Mouse (Mus musculus): ENCODE results near the gene Omg.

Omg gene

DNA sequence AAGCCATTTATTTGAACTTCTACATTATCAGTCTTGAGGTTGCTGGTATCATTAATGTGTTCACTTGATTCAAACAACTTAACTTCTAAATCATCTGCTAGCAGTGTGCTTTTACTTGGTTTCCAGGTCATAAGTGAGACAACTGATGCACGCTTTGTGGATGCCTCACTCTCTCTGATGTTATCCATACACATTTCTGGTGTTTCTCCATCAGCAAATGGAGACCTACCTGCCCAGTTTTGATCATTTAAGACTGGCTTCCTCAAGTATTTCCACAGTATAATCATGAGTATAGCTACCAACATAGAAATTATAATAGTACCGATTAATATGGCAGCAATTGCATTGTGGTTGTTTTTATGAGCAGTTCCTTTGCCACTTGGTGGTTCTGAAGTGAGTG lies 11.9 kb upstream of the Omg start:
- DNase-seq (ENCODE audit: low read depth, low spot score), result no peak

DNA sequence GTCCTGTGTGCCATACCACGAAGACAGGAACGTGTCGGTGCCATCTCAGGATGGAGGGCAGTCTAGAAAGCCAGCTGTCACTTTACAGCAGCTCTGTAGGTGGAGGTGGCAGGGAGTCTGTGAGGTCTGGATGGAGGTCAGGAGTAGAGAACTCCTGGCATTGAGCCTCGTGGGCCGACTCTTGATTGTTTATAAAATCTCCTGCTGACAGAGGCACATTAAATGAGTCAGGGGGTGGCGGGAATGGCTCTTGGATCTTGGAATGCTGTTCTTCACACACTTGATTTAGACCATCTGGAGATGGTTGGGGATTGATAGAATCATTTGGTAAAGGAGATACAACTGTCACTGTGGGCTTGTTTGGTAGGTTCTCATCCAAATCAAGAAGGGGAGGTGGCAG lies 11.4 kb upstream of the Omg start:
- peak; percentile 36 for DNase-seq (ENCODE audit: low read depth, low spot score)

DNA sequence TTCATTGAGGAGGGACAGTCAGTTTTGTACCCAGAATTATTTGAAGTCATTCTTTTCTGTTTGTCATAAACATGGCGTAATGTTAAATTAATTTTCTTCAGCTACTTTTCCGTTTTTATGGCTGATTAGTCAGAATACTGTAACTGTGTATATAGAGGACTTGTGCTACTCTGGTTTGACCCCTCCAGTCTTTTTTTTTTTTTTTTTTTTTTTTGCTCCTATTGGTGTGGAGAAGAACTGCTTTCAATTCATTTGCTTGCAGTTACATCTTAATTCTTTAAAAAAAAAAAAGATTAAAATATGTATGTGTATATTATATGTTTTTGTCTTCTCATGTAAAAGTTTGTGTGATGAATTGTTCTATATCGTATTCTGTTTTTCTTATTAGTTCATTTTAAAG lies 8.1 kb upstream of the Omg start:
- no peak for DNase-seq (ENCODE audit: low read depth, low spot score)

DNA sequence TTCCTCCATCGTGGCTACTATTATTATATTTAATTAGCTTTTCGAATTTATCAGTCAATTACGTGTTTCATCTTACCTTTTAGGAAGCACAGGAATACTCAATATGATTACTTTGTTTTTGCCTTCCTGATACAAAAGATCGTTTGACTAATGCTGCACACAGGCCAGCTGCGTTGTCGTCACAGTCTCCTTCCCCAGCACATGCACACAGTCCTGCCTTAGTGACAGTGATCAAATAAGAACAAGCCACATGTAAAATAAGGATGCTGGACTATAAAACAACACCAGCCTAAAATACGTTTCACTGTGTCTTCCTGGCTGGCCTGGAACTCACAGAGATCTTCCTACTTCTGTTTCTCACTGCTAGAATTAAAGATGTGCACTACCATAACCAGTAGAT lies 622 bp upstream of the Omg start:
- no peak for DNase-seq (ENCODE audit: low read depth, low spot score)

DNA sequence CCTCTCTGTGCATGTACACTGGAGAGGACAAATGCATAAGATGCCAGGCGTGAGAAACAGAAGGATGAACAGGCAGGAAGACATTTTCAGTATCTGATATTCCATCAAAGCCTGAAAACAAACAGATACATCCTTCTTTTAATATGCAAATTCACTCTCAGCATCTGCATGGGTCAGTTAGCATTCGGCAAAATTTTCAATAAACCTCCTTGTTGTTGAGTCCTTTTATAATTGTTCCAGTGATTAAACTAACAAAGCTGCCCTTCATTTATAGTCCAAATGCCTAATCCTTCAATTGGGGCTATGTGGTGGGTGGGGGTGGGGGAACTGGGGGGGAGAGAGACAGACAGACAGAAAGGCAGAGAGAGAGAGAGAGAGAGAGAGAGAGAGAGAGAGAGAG lies 967 bp downstream of the Omg start:
- no peak for DNase-seq (ENCODE audit: low read depth, low spot score)

DNA sequence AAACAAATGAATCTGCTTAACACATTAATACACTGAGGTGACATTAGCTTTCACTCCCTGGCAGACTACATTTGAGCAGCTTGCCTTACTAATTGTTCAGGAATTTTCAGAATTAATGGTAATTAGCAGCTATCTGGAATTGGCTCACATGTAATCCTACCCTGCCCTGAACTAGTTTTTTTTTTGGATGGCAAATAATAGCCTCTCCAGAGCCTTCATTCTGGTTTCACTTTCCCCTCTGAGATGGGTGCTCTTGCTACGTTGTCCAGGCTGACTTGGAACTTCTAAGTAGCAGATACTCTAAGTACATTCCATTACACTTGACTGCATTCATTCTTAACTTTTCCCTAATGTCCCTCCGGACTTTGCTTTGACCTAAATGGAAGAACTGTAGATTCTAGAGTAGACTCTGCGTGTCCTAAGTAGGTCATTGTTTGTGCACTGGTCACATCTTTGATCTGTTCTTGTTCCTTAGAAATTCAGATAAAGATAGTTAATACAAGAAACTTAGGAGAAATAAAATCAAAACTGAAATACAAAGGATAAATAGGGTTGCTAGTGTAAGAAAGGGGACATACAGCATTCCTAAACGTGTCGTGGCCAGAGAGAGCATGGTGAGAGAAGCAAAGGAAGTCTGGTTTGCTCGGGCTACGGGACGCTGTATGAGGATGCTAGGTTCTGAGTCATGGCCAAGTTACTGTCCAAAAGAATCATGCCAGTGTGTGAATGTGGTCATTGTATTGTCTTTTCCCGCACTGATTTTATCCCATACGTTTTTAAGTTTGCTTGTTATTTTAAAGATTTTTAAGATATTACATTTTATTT lies 8.7 kb downstream of the Omg start:
- DNase-seq (ENCODE audit: low read depth, low spot score), result no peak

DNA sequence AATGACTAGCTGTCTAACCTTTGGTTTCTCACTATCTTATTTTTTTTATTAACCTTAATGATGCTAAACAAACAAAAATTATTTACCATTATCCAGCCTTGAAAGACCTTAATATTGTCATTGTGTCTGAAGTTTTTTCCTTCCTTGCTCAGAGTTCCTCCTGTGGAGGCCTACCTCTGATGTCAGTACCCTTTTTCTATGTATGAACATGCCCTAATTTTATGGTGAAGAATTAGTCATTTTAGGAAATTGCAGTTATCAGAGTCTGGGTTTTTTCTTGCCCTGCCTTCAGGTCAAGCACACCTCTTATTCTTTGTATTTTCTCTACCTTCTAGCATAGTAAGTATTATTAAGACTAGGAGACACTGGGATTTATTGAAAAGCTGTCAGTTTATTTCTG lies 19.2 kb downstream of the Omg start:
- DNase-seq (ENCODE audit: low read depth, low spot score), result no peak

DNA sequence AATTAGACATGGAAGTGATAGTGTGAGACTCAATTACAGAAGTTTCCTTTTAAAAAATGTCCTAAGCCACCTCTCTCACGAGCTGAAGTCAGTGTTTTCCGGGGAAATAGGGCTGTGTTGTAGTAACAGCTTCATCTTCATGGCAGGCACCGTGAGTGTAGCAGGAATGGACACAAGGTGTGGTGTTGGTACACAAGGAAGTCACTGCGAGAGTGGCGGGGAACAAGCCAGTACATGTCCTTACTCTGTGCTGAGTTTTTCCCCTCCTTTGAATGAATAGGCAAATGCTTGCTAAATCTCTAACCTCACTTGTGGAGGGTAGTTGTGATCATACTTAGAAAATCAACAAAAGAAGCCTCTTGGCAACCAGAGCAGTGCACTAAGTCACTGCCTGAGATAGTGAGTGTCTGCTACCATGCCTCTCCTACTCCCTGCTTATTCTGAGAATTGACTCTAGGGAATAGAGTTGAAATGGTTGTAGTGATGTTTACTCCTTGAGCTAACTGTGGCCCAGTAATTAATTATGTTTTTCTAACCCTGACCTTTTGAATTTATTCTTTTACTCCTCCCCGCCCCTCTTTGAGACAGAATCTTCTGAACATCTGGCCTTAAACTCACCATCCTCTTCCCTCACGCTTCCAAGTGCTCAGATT lies 19.9 kb downstream of the Omg start:
- no peak for DNase-seq (ENCODE audit: low read depth, low spot score)

DNA sequence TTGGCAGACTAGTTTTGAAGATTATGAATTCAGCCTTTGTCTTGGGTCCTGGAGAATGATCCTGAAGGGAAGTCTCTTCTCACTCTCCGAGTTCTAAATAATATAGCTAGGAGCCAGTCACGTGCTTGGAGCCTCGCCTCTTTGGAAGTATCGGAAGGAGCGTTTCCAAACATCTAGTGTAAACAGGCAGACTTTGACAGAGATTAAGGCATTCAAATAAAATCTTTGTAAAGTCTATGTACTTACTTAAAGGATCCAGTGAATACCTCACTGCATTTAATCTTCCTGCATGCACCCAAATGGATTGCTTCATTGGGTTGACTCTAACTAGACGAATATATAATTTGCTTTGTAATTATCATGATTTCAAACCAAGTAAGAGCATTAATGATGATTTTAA lies 20.5 kb downstream of the Omg start:
- DNase-seq (ENCODE audit: low read depth, low spot score), result no peak

DNA sequence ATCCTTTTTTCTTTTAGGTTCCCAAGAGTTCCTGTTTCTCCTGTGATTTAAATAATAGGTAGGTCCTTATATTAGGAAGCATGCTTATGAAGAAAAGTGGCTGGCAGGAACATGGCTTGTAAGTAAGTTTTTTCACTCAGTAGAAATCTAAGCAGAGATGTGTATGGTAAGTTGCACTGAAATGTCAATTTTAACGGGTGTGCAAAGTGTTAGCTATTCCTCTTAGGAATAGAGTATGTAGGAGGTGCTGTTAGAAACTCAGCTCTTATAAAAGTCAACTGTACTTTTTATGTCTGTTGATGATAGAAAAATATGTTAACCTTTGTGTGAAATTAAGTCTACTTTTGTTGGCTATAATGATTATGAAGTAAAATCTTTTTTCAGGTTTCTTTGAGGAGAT lies 35.8 kb downstream of the Omg start:
- DNase-seq (ENCODE audit: low read depth, low spot score), result no peak

DNA sequence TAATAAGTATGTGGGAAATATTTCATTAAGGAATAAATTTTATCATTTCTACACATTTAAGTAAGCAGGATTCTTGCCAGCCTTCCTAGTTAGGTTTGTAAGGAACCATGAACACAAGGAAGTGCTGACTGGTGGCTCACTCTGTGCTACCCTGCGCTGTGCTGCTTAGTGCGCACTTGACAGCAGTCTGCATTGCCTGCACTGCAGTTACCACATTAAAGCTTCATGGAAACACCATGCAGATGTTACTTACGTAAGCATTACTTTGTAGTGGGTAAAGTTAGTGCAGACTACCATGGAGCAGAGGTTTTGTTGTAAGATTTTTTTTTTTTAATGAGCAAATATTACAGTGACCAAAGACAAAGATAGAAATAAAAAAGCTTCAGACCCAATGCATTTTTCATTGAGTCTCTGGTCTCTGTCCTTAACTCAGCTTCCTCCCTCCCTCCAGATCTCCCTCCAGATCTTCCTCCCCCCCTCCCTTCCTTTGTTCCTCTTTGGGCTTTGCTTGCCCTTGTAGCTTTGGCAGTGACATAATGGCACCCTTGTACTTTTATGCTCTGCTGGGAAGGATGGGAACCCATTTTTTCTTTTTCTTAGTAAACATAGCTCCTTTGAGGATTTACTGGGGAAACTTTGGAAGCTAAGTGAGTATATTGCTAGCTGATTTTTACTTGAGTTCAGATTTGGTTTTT lies 43.0 kb downstream of the Omg start:
- no peak for DNase-seq (ENCODE audit: low read depth, low spot score)

DNA sequence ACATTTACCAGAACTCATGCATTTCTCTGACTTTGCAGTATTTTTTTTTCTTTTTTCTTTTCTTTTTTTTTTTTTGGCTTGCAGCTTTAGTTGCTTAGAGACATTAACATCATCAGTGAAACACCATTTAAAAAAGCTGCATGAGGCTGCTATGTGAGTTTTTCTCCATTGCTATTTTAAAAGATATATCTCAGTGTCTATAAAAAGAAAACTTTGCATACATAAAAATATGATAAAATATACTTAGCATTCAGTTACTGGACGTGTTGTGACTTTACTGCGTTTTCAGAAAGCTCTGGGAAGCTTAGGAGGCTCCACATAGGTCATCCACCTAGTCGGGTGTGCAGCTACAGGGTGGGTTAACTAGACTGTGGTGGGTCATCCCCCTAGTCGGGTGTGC lies 44.0 kb downstream of the Omg start:
- no peak for DNase-seq (ENCODE audit: low read depth, low spot score)

DNA sequence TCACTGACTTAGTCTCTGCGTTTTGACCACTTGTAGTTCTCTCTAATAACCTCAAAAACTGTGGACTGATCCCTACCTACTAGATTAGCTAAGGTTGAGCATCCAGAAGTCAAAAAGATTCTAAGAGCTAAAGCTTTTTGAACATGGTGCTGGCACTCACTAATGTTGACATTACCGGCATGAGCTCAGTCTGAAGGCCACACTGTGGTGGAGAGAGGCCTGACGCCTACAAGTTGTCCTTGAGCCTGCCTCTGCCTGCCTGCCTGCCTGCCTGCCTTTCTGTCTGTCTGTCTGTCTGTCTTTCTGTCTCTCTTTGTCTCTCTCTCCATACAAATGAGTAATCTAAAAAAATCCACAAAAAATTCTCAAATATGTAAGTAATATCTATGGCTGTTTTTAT lies 46.0 kb downstream of the Omg start:
- DNase-seq (ENCODE audit: low read depth, low spot score), result no peak

DNA sequence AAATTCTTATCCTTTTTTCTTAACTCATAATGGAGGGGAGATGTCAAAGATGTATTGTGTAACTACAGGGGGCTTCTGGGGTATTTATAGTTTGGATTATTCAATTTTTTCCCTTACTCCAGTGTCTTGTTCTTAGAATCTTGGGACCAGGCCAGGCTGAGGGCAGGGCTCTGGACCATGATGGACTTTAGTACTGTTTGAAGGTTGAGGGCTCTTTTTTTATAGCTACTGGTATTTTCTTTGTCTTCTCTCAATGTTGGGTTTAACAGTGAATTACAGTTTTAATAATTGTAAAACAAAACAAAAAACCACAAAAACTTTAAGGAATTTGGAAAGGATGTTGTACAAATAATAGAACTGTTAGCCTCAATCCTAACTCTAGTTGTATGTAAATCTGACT lies 50.9 kb downstream of the Omg start:
- no peak for DNase-seq (ENCODE audit: low read depth, low spot score)

Data from 3T3-L1 (cell line).